Mouse (Mus musculus): Measurements from ENCODE around the gene Tbc1d1. TPM values are rescaled to one million over a fixed set of nuclear protein-coding genes. Genes with fewer than 3 reads are reported as not detected.
A peak's percentile ranks its signal among the peaks of the same experiment; 100 is the strongest.
"Not testable (repeated sequence)": the region's sequence is repeated elsewhere in the genome, so short reads cannot be mapped to it uniquely, and the experiment has no call there.

The Tbc1d1 gene
- polyA plus RNA-seq, 1 experiment from 2014 or later: 31.7 TPM

GRCm38 (mm10) chr5:64326427-64327181, 170.5 kb downstream of the Tbc1d1 start:
- no peaks in the 10 kb centered on the region for H3K9me3 ChIP-seq (replicated peaks; ENCODE audit: control insufficient read depth, low read length)
- no peak overlapping the region for H3K4me2 ChIP-seq (ENCODE audit: low read depth, low read length)
- peaks cover 10% of the 10 kb centered on the region; the same call in 1 of the 2 replicates for H3K36me3 ChIP-seq (ENCODE audit: control insufficient read depth, insufficient read depth, low read length)
- H3K4me1 ChIP-seq (ENCODE audit: control insufficient read depth, insufficient read depth, low read length): peaks cover 13% of the 10 kb centered on the region
- H3K27me3 ChIP-seq (ENCODE audit: control insufficient read depth, insufficient read depth, low read length): no peaks in the 10 kb centered on the region
- peak; percentile 76 for ATAC-seq (ENCODE audit: insufficient read depth, low FRiP score)
- H3K9ac ChIP-seq (ENCODE audit: low read length): no peak overlapping the region
- H3K27ac ChIP-seq (ENCODE audit: low read length): peak overlapping the region; percentile 68
- 62% methylated on average over 7 of the region's 7 CpGs for WGBS
- no peak overlapping the region for H3K4me3 ChIP-seq (replicated peaks; ENCODE audit: low read length)

- 83% methylated on average over 7 of the region's 7 CpGs for WGBS
- Histone ChIP-seq H3K9ac (ENCODE audit: low read length) (no peak overlapping the region), H3K4me1 (ENCODE audit: control insufficient read depth, insufficient read depth, low read length) (peaks cover 13% of the 10 kb centered on the region), H3K27ac (ENCODE audit: low read length) (peak overlapping the region; percentile 54; the same call in 1 of the 2 replicates), H3K9me3 (replicated peaks; ENCODE audit: control insufficient read depth, low read length) (no peaks in the 10 kb centered on the region), H3K4me2 (ENCODE audit: low read depth, low read length) (no peak overlapping the region), H3K4me3 (replicated peaks; ENCODE audit: low read length) (no peak overlapping the region), H3K27me3 (ENCODE audit: control insufficient read depth, insufficient read depth, low read length) (no peaks in the 10 kb centered on the region), H3K36me3 (ENCODE audit: control insufficient read depth, insufficient read depth, low read length) (peaks cover 10% of the 10 kb centered on the region; the same call in 1 of the 2 replicates)
- ATAC-seq (ENCODE audit: insufficient read depth, low FRiP score): no peak
Measured at GRCm38 (mm10) chr5:64327212-64327902, 171.3 kb downstream of the Tbc1d1 start.

GRCm38 (mm10) chr5:64336767-64337408, 180.8 kb downstream of the Tbc1d1 start:
- H3K9ac ChIP-seq (ENCODE audit: low read length): no peak overlapping the region
- peaks cover 14% of the 10 kb centered on the region; the same call in 1 of the 2 replicates for H3K36me3 ChIP-seq (ENCODE audit: control insufficient read depth, insufficient read depth, low read length)
- H3K4me2 ChIP-seq (ENCODE audit: low read depth, low read length): no peak overlapping the region
- no peak overlapping the region for H3K4me3 ChIP-seq (replicated peaks; ENCODE audit: low read length)
- no peaks in the 10 kb centered on the region for H3K9me3 ChIP-seq (replicated peaks; ENCODE audit: control insufficient read depth, low read length)
- H3K4me1 ChIP-seq (ENCODE audit: control insufficient read depth, insufficient read depth, low read length): peaks cover 15% of the 10 kb centered on the region
- peak overlapping the region; percentile 60 for H3K27ac ChIP-seq (ENCODE audit: low read length)
- no peaks in the 10 kb centered on the region for H3K27me3 ChIP-seq (ENCODE audit: control insufficient read depth, insufficient read depth, low read length)
- WGBS: 29% methylated on average over 7 of the region's 7 CpGs
- peak; percentile 74; the same call in 1 of the 2 replicates for ATAC-seq (ENCODE audit: insufficient read depth, low FRiP score)

- not testable (repeated sequence) for H3K4me3 ChIP-seq (replicated peaks; ENCODE audit: low read length); H3K36me3 ChIP-seq (ENCODE audit: control insufficient read depth, insufficient read depth, low read length); H3K9me3 ChIP-seq (replicated peaks; ENCODE audit: control insufficient read depth, low read length); H3K4me2 ChIP-seq (ENCODE audit: low read depth, low read length); H3K27me3 ChIP-seq (ENCODE audit: control insufficient read depth, insufficient read depth, low read length); H3K9ac ChIP-seq (ENCODE audit: low read length); H3K27ac ChIP-seq (ENCODE audit: low read length); ATAC-seq (ENCODE audit: insufficient read depth, low FRiP score)
- WGBS: 73% methylated on average over 6 of the region's 6 CpGs
- peaks cover 19% of the 10 kb centered on the region for H3K4me1 ChIP-seq (ENCODE audit: control insufficient read depth, insufficient read depth, low read length)
Measured at GRCm38 (mm10) chr5:64338795-64339194, 182.7 kb downstream of the Tbc1d1 start.

- ATAC-seq (ENCODE audit: insufficient read depth, low FRiP score): no peak
- H3K36me3 ChIP-seq (ENCODE audit: control insufficient read depth, insufficient read depth, low read length): 0 out of 2 replicates have a peak, but pooled peaks cover 3% of the 10 kb centered on the region
- no peak overlapping the region for H3K27ac ChIP-seq (ENCODE audit: low read length)
- no peak overlapping the region for H3K4me2 ChIP-seq (ENCODE audit: low read depth, low read length)
- H3K4me1 ChIP-seq (ENCODE audit: control insufficient read depth, insufficient read depth, low read length): peaks cover 24% of the 10 kb centered on the region
- no peak overlapping the region for H3K9ac ChIP-seq (ENCODE audit: low read length)
- WGBS: 85% methylated on average over 3 of the region's 3 CpGs
- no peak overlapping the region for H3K4me3 ChIP-seq (replicated peaks; ENCODE audit: low read length)
- no peaks in the 10 kb centered on the region for H3K9me3 ChIP-seq (replicated peaks; ENCODE audit: control insufficient read depth, low read length)
- H3K27me3 ChIP-seq (ENCODE audit: control insufficient read depth, insufficient read depth, low read length): no peaks in the 10 kb centered on the region
Measured at GRCm38 (mm10) chr5:64340366-64340765, 184.3 kb downstream of the Tbc1d1 start.

- peaks cover 17% of the 10 kb centered on the region for H3K4me1 ChIP-seq (ENCODE audit: control insufficient read depth, insufficient read depth, low read length)
- WGBS: 92% methylated on average over 3 of the region's 3 CpGs
- H3K36me3 ChIP-seq (ENCODE audit: control insufficient read depth, insufficient read depth, low read length): no peaks in the 10 kb centered on the region
- no peak overlapping the region for H3K27ac ChIP-seq (ENCODE audit: low read length)
- H3K9me3 ChIP-seq (replicated peaks; ENCODE audit: control insufficient read depth, low read length): no peaks in the 10 kb centered on the region
- no peak overlapping the region for H3K4me3 ChIP-seq (replicated peaks; ENCODE audit: low read length)
- ATAC-seq (ENCODE audit: insufficient read depth, low FRiP score): no peak
- H3K4me2 ChIP-seq (ENCODE audit: low read depth, low read length): no peak overlapping the region
- no peak overlapping the region for H3K9ac ChIP-seq (ENCODE audit: low read length)
- no peaks in the 10 kb centered on the region for H3K27me3 ChIP-seq (ENCODE audit: control insufficient read depth, insufficient read depth, low read length)
Measured at GRCm38 (mm10) chr5:64341671-64342070, 185.6 kb downstream of the Tbc1d1 start.

GRCm38 (mm10) chr5:64342138-64342537, 186.0 kb downstream of the Tbc1d1 start:
- 79% methylated on average over 10 of the region's 10 CpGs for WGBS
- Histone ChIP-seq H3K4me1 (ENCODE audit: control insufficient read depth, insufficient read depth, low read length) (peaks cover 12% of the 10 kb centered on the region), H3K9ac (ENCODE audit: low read length) (no peak overlapping the region), H3K4me3 (replicated peaks; ENCODE audit: low read length) (no peak overlapping the region), H3K9me3 (replicated peaks; ENCODE audit: control insufficient read depth, low read length) (no peaks in the 10 kb centered on the region), H3K4me2 (ENCODE audit: low read depth, low read length) (no peak overlapping the region), H3K27ac (ENCODE audit: low read length) (no peak overlapping the region), H3K36me3 (ENCODE audit: control insufficient read depth, insufficient read depth, low read length) (no peaks in the 10 kb centered on the region), H3K27me3 (ENCODE audit: control insufficient read depth, insufficient read depth, low read length) (no peaks in the 10 kb centered on the region)
- ATAC-seq (ENCODE audit: insufficient read depth, low FRiP score): no peak

GRCm38 (mm10) chr5:64343972-64344700, 188.0 kb downstream of the Tbc1d1 start:
- peak overlapping the region; percentile 74 for H3K27ac ChIP-seq (ENCODE audit: low read length)
- no peak overlapping the region for H3K4me3 ChIP-seq (replicated peaks; ENCODE audit: low read length)
- H3K27me3 ChIP-seq (ENCODE audit: control insufficient read depth, insufficient read depth, low read length): no peaks in the 10 kb centered on the region
- ATAC-seq (ENCODE audit: insufficient read depth, low FRiP score): peak; percentile 54; the same call in 1 of the 2 replicates
- 0 out of 2 replicates have a peak overlapping the region, but pooled peaks have one; percentile 22 for H3K9ac ChIP-seq (ENCODE audit: low read length)
- H3K4me2 ChIP-seq (ENCODE audit: low read depth, low read length): no peak overlapping the region
- H3K4me1 ChIP-seq (ENCODE audit: control insufficient read depth, insufficient read depth, low read length): peaks cover 9% of the 10 kb centered on the region
- H3K9me3 ChIP-seq (replicated peaks; ENCODE audit: control insufficient read depth, low read length): no peaks in the 10 kb centered on the region
- whole genome bisulfite sequencing: 41% methylated on average over 5 of the region's 5 CpGs
- H3K36me3 ChIP-seq (ENCODE audit: control insufficient read depth, insufficient read depth, low read length): no peaks in the 10 kb centered on the region

All from stomach, embryonic 16.5 days (tissue).